ENCODE assay signal across 8 mouse cellular contexts in the genomic region with DNA sequence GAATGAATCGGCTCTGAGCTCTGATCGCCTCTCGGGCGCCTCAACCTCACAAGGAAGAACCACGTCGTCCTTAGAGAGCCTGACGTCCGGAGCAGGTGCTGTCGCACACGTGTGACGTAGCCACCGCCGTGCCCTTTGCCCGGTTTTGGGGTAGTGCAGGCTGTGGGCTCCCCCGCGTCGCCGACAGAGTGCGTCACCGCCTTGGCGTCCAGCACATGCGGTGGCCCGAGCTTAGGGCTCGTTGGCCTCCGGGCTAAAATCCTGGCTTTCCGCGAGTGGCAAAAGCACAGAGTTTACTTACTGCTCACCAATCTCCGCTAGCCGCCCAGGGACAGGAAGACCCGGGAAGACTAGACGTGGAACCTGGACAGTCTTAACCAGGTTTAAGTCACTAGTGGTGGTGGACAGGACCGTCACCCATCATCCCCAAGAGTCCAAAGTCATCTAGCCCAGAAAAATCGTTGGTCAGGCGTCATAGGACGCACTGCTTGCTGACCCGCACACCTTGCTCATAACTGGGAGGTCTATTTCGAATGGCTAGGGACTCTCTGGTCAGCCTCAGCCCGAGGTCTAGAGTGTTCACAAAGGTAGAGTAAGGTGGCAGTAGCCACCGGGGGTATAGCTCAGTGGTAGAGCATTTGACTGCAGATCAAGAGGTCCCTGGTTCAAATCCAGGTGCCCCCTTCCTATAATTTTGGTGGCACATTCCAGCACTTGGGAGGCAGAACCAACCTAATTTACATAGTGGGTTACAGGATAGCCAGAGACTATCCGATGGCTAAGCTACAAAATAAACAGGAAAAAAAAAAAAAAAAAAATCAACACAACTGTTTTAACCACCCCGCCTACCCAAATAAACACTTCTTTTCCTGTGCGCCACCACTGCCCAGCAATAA. TPM values are rescaled to one million over a fixed set of nuclear protein-coding genes. Genes with fewer than 3 reads are reported as not detected.
DNase-seq lines count a peak whose midpoint lies in the region; ATAC-seq lines count a peak whose summit lies in the region.

No protein-coding gene starts in this region.

- peak overlapping the region; percentile 54 for H3K4me3 ChIP-seq in hindbrain, embryonic 15.5 days

- no peaks in the 10 kb centered on the region for H3K36me3 ChIP-seq in hindbrain, embryonic 15.5 days

- H3K4me2 ChIP-seq in hindbrain, embryonic 15.5 days: peak overlapping the region; percentile 85

- H3K27me3 ChIP-seq in hindbrain, embryonic 15.5 days: no peaks in the 10 kb centered on the region

- DNase-seq in T-cell, adult 2 months (ENCODE audit: low spot score): peak; percentile 93
- peak; percentile 91 to 94 for DNase-seq in cerebellum, postnatal 36 days
- peak; percentile 92 to 97 for DNase-seq in frontal cortex, postnatal 36 days (ENCODE audit: low spot score in 2 of 2)
- DNase-seq in left cerebral cortex, adult 11 months (ENCODE audit: low spot score): peak; percentile 91
- peak; percentile 90 to 92 for DNase-seq in lung, postnatal 4 days
- DNase-seq in retina, postnatal 7 days (ENCODE audit: low read depth, low spot score): peak; percentile 76
- peak; percentile 79 for DNase-seq in urinary bladder, adult 2 months (ENCODE audit: low spot score)

- H3K4me1 ChIP-seq in hindbrain, embryonic 15.5 days (replicated peaks): peaks cover 34% of the 10 kb centered on the region

- H3K9ac ChIP-seq in hindbrain, embryonic 15.5 days: peak overlapping the region; percentile 57

- peak; percentile 97 for ATAC-seq in hindbrain, embryonic 15.5 days (ENCODE audit: low FRiP score, low read depth)

- WGBS in hindbrain, embryonic 15.5 days: 6% methylated on average over 42 of the region's 42 CpGs

- H3K9me3 ChIP-seq in hindbrain, embryonic 15.5 days: no peaks in the 10 kb centered on the region

- H3K27ac ChIP-seq in hindbrain, embryonic 15.5 days (replicated peaks): peak overlapping the region; percentile 82

RNA-seq across cellular contexts. Expression of gene Wdr43, which starts 16.8 kb away (rescaled TPM):
- 43.2 and 45.4 TPM in 2 replicates for polyA plus RNA-seq in hindbrain, embryonic 15.5 days (2015; fragmentation: Nextera tagmentation; extraction: Ambion mirVana)
- polyA plus RNA-seq in urinary bladder, adult 2 months (2012; rRNA removed): 23.5 and 29.3 TPM in 2 replicates

RNA-seq across cellular contexts. Expression of gene Spdya, which starts 47.0 kb away (rescaled TPM):
- 1.2 and 1.5 TPM in 2 replicates for polyA plus RNA-seq in hindbrain, embryonic 15.5 days (2015; fragmentation: Nextera tagmentation; extraction: Ambion mirVana)
- polyA plus RNA-seq in urinary bladder, adult 2 months (2012; rRNA removed): 0.35 and 0.76 TPM in 2 replicates

Comparison
In these comparisons a context has a peak if more than half of its experiments do, and no peak if none do; other contexts are left out.
1. Peak in every context shown above with its lines: DNase-seq, ATAC-seq, H3K4me3 ChIP-seq and H3K27ac ChIP-seq.